Mouse (Mus musculus): ENCODE measurements at regions not wholly inside any gene's neighbourhood (a gene's known extent, or its start where the extent isn't known, plus 50 kb on each side); places are given as distances from the start of the nearest gene placed in this dataset.

DNA sequence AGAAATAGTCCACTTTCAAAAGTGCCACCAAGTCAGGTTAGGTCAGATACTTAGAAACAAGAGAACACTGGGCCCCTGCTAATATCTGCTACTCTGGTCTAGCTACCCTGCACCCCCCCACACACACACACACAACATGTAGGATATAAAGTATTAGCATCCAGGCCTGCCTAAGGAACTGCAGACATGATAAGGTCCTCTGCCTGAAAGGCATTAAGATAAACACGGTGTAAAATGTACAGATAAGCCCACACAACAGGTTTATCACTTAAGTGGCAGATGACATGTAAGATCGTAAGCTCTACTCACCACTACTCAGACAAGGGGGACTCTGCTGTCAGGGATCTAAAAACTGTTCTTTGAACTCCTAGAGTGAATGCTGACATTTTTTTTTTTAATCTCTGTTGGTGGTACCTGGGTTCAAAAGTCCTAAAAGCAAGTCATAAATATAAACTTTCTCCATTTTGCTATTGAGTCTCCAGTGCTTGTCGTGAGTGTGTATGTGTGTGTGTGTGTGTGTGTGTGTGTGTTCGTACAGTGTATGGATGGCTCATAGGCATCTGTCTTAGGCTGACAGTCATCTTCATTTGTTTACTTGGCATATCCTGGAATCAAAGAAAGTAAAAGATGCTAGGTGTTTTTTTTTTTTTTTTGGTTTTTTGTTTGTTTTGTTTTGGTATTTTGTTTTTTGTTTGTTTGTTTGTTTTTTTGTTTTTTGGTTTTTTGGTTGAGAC is 52.2 kb downstream of the Gm9817 start:
- no peak for DNase-seq (ENCODE audit: low read depth, low spot score)

DNA sequence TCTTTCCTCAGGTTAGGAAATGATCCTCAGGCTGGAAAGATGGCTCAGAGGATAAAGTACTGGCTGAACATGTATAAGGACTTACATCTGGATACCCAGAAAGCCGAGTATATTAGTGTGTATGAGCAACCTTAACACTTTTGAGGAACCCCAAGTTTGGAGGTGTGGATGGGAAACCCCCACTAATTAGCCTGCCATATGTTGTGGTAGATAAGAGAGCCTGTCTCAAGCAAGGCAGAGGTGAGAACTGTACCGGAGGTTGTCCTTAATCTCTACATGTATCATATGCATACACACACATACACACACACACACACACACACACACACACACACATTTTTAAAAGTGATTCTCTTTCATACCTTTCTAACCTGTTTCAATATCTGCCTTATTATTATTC is 62.1 kb downstream of the Gm9817 start:
- no peak for DNase-seq (ENCODE audit: low read depth, low spot score)

DNA sequence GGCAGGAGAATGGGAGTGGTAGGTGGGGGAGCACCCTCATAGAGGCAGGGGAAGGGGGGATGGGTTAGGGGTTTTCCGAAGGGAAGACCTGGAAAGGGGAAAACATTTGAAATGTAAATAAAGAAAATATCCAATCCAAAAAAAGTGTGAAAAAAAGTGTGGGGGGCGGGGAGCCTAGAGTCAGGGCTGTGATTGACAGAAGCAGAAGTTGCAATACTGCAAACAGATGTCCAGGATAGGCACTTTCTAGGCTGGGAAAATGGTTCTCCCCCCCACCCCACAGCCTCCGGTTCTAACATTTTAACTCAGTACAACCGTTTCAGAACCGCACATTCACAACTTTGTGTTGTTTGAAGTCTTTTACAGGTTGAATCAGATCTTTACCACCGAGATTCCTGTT is 66.6 kb downstream of the Gm9817 start:
- no peak for DNase-seq (ENCODE audit: low read depth, low spot score)

DNA sequence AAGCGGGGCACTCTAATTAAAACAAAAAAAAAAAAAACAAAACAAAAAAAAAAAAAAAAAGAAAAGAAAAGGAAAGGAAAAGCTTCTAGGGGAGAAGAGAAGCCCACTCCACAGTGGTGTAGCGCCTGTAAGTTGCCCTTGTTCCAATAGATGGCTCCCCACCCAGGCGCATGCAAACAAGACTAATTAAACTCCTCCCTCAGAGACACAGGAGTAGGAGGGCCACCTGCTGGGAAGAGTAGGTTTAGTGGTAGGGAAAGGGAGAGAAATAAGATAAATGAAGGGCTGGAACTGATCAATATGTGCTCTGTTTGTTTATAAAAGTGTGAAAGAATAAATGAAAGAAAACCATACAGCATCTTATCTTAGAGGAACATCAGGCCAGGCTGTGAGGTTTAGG is 77.7 kb downstream of the Gm9817 start:
- DNase-seq (ENCODE audit: low read depth, low spot score), result peak; percentile 63

DNA sequence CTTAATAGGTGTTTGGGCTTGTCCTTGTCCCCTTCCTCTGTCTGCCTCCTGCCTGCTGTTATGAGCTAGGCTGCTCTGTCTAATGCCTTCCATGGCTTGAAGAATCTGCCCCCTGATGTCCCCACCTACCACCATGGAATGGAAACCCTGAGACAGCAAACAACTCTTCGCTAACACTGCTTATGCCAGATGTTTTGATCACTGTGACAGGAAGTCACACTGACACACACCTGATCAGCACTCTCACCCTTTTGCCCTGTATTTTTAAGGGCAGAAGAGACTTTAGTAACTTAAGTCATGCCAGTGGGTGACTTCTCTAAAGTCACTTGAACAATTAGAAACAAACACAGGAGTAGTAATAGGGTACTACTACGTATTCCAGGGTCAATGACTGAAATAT is 78.5 kb downstream of the Gm9817 start:
- DNase-seq (ENCODE audit: low read depth, low spot score), result no peak

DNA sequence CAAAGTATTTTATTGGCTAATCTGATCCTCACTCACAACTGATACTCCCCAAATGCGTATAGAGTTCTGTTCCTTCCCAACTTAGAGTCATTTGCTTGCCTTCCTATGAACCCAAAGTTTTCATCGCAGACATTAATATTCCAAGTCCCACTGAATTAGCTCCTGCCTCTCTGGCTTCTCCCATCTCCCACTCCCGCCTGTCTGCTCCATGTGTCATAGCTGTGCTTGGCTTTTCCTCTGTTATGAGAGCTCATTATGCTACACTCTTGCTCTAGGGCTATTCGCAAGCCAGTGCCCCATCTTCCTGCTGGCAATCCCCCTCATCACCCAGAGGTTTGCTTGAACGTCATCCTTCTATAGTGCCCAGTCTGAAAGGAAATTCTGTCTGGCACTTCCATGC is 81.8 kb downstream of the Gm9817 start:
- DNase-seq (ENCODE audit: low read depth, low spot score), result no peak

DNA sequence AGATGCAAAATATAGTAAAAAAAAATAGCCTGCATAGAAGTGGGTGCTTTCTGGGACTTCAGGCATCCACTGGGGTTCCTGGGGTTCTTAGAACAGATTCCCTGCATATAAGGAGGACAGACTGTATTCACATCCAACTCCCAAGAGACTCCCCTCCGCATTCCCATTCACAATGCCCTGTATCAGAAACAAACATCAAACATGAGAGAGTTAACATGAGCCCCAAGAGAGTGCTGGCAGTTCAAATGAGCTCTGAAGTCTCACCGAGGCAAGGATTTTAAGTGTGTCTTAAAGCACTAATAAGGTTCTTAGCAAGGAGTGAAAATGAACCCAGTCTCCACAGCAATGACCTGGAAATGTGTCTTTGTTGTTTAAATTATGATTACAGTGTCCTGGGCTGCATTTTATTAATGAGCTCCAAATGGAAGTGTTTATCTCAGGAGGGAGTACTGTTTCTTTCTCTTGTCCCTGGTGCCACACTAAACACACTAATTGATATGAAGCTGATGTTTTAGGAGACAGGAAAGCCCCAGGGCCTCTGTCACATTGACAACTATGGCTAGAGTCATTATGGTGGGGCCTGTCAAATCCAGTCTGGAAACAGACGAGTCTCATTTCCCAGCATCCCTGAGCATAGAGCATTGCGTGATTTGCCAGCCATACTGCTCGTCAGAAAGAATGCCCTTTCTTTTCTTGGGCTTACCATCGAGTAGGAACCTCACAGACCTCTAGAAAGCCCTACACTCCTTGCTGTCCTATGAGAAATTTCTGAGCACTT is 85.7 kb downstream of the Gm9817 start:
- DNase-seq (ENCODE audit: low read depth, low spot score), result no peak

DNA sequence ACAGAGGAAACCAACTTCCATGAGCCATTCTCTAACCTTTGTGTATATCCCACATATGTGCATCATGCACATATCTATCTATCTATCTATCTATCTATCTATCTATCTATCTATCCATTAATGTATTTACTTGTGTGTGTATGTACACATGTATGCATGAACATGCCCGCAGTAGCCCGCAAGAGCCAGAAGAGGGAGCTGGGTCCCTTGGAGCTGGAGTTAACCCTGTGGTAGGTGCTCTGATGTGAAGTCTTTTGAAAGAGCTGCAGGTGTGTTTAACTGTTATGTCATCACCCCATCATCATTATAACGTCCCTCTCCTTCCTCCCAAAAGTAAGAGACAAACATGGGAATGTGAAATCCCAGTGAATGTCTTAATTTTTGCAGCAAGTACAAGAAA is 86.7 kb downstream of the Gm9817 start:
- peak; percentile 28 for DNase-seq (ENCODE audit: low read depth, low spot score)

DNA sequence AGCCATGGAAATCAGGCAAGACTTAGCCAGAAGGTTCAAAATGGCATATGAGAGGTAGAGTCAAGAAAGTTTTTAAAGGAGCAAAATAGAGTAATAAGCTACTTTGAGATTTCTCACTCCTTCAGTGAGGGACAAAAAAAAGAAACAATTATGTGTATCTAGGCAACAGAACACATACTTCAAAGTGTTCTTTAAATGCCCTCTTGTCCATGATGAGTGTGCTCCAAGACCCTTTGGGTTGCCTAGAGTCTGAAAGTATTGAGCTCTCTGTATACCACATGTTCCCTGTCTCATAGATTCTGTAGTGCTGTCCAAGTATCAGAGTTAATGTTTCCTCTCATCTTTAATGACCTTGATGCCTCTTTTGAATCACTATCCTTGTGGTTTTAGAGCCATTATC is 91.2 kb downstream of the Gm9817 start:
- DNase-seq (ENCODE audit: low read depth, low spot score), result no peak

DNA sequence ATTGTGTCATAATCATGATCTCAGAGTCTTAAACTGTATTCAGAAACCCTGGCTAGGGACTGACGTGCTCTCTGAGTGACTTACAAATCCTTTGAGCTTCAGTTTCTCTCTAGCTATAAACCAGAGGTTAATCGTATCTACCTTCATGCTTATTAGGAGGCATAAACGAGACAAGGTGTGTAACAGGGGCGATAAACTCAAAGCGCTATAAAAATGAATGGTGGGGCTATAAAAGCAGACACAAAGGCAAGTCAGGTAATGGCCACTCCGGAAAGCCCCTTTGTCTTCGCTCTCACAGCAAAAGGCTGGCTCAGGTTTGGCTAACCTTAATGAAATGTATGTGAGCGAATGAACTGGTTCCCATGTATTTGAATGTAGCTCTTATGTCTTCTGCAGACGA is 94.6 kb downstream of the Gm9817 start:
- DNase-seq (ENCODE audit: low read depth, low spot score), result no peak

DNA sequence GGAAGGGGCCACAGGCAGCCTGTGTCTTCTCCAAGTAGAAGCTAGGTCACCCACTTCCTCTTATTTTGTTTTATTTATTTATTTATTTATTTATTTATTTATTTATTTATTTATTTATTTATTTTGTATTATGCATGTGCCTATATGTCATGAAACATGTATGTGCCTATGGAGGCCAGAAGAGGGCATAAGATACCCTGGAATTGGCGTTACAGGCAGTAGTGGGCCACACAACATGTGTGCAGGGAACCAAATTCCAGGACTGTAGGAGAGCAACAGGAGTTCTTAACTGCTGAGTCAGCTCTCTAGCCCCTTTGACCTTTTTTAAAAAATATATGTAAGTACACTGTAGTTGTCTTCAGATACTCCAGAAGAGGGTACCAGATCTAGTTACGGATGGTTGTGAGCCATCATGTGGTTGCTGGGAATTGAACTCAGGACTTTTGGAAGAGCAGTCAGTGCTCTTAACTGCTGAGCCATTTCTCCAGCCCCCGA is 97.3 kb downstream of the Gm9817 start:
- DNase-seq (ENCODE audit: low read depth, low spot score), result peak; percentile 22

DNA sequence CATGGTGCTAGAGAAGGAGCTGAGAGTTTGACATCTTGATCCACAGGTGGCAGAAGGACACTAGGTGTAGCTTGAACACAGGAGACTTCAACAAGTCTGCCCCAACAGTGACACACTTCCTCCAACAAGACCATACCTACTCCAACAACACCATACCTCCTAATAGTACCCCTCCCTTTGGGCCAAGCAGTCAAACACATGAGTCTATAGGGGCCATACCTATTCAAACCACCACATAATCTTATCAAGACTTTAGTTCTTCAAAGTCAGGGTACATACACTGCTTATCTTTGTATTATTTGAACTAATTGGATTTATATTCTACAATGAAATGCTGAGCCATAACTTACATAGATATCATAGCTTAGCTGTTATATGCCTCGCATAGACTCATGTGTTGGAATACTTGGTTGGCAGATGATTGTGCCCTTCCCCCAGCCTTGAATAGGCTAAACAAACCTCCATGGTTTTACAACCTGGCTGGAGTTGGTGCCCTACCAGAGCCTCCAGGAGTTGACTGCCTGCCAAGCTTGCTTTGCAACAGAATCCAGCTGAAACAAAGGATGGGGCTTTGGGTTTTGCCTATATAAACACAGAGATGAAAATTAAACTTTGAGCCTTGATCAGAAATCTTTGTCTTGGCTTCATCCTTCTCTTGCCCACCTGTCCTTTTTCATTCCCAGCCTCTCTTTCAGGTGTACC is 103.2 kb downstream of the Gm9817 start:
- DNase-seq (ENCODE audit: low read depth, low spot score), result no peak

DNA sequence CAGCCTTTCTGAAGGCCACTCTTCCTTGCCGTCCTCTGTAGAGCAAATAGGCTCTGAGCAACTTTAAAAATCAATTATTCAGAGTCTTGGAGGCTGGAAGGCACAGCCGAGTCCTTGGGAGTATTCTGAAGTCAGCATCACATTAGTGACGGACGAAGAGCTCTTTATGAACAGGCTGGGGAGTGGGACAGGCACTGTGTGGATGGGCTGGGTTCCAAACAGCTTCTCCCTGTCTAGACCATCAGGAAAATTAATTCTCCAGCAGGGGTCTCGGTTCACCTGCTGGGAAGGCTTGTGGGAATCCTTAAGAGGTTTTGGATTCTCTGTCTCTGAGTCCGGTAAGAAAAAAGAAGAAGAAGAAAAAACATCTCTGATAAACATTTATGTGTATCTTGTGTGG is 110.9 kb downstream of the Gm9817 start:
- DNase-seq (ENCODE audit: low read depth, low spot score), result peak; percentile 13

DNA sequence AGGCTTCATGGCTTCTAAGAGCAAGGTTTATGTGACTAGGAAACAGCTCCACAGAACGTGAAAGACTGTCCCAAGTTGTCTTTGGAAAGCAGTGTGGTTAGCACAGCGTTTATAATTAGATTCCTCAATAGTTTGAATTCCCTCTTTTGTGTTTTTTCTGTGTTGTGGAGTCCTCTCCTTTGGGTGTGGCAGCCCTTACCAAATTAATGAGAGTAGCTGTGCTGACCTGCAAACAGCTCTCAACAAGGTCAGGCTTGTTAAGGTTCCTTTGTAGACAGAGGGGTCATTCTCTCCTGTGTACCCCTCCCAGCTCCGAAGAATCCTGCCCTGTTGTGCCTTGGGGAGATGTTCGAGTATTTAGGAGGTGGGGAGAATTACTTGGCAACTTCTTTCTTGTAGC is 111.7 kb downstream of the Gm9817 start:
- peak; percentile 57 for DNase-seq (ENCODE audit: low read depth, low spot score)

DNA sequence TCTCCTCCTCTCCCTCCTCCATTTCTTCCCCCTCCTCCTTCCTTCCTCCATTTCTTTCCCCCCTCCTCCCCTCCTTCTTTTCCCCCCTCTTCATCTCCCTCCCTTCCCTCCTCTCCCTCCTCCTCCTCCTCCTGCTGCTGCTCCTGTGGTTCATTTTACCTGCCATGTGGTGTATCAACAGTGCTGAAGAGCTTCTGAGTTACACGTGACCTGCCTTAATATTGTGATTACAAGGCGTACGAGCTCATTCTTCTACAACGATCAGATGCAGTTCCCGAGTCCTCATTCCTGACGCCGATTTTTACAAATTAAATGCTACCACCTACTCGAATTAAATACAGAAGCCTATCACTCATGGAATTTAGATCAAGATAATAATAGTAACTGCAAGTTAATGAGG is 113.6 kb downstream of the Gm9817 start:
- no peak for DNase-seq (ENCODE audit: low read depth, low spot score)

DNA sequence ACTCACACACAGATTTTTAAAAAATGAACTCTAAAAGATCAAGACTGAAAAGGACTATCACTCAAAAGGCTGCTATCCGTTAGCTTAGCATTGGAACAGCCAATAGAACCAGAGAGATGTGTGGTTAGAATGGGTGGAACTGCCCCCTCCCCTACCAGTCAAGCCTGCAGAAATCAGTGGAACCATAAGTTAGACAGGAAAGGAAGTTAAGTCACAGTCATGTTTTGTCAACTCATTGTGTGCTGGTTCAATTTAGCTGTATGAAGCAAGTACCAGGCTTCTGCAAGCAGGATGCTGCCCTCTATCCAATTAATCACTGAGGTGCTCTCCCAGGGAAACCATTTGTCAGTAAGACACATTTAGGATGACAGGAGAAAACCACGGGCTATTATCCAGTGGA is 117.1 kb downstream of the Gm9817 start:
- DNase-seq (ENCODE audit: low read depth, low spot score), result no peak

DNA sequence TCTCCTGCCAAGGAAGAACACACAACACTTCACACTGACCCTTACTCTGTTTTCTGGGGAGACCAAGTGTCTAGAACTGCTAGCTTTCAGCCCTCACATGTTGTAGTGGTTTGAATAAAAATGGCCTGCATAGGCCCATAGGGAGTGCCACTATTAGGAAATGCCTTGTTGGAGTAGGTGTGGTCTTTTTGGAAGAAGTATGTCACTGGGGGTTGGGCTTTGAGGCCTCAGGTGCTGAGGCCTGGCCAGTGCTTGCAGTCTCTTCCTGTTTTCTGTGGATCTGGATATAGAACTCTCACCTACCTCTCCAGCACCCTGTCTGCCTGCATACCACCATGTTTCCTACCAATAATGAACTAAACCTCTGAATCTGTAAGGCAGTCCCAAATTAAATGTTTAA is 117.9 kb downstream of the Gm9817 start:
- DNase-seq (ENCODE audit: low read depth, low spot score), result peak; percentile 43

DNA sequence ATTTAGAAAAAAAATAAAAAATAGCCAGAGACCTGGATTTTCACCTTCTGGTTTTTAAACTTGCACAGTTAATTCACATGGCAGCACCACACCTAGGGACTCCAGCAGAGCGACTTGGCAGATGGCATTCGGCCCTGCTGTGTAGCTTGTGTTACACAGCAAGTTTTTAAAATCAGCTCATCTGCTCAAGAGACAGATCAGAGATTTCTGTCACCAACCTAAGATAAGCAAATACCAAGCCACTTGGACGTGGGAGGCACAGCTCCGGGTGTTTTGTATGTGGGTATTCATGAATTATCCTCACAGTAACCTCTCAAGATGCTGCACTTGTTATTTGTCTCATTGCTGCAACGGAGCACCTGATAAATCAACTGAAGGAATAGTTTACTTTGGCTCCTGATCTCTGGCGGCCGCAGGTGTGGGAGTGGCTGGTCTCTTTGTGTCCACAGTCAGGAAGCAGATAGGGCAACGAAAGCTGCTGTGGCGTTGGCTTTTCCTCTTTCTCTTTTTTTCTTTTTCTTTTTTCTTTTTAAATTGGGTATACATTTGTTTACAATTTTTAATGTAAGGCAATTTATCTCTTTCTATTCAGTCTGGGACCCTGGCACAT is 122.1 kb downstream of the Gm9817 start:
- no peak for DNase-seq (ENCODE audit: low read depth, low spot score)

DNA sequence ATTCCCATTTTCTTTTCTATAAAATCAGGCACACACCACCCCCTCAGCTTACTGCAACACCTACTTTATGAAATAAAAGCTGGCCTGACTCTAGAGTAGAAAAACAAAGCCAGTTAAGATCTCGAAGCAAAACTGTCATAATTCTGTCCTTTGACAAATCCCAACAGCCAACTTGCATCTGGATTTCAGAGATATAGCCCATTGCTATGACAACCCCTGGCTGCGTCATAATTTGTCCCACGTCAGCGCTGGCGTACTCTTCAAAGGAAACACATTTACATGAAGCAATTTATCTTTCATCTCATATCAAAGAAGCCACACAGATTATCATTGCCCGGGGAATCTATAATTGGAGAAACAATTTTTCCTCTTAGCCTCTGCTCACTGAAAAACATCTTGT is 126.4 kb downstream of the Gm9817 start:
- DNase-seq (ENCODE audit: low read depth, low spot score), result no peak

DNA sequence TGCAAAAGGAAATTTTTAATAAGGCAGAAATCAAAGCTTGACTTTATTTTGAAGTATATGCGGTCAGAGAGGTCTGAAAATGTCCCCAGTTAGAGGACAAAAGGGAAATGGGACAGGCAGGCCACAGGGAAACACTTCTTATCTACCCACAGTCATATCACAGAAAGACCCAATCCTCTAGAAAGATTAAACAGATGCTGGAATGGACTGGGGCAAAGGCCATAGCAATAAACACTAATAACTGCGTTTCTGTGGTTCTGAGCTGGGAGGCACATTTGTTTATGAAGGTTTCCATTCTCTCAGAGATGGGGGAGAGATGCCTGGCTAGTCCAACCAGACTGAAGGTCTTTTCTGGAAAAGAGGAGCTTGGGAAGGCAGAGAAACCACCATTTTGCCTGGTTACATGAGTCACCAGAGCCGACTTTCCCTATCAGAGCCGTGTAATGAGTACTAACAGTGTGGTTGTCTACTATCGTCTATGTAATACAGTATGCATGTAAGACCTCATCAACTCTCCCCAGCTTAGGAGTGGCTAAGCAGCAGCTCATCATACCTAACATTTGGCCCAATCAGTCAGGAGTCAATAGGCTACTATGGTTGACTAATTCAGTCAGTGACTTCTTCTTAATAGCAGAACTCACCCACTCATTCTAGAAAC is 130.2 kb downstream of the Gm9817 start:
- no peak for DNase-seq (ENCODE audit: low read depth, low spot score)

DNA sequence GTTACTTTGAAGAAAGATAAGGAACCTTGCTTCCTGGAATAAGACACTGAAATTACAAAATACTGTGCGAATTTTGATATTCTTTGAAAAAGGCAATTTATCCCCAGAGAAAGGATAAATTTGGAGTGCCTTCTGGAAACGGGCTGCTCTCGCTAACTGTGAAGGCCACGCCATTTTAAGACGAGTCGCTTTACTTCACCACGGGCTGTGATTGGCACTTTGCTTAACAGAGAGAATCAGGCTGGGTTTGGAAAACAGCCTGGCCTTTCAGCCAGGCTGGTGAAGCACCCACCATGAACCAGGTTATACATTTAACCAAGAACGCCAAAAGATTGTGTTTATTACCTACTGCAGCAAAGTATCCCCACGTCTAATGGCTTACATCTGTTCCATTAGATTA is 132.7 kb downstream of the Gm9817 start:
- DNase-seq (ENCODE audit: low read depth, low spot score), result no peak
